ENCODE assay signal across 18 mouse cellular contexts in the genomic region with DNA sequence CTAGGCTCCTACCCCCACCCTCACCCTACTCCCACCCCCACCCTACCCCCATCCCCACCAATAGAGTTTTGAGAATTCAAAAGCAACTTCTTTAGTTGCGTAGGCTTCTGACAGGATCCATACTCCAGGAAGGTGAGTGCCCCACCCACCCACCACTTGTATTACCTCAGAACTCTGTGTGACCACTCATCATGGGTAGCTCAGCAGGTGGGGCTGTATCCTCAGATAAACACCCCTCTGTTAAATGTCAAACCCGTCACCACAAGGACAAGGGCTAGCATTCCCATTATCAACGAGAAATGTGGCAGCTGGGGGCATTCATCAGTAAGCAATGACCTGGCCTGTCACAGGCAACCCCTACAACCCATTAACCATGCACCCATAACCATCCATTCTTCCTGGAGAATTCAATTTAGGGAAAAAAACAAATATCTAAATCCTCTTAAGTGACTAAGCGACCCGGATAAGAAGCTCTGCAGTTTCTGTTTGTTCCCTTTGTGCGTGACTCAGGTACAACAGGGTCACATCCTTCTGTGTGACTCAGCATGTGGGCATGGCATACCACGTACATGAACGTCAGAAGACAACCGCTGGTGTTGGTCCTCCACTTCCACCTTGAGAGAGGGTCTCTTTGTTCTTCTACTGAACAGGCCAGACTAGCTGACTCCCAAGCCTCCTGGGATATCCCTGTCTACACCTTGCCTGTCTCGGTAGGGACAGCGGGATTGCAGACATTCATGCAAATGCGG. TPM values are rescaled to one million over a fixed set of nuclear protein-coding genes. Genes with fewer than 3 reads are reported as not detected.
DNase-seq lines count a peak whose midpoint lies in the region; ATAC-seq lines count a peak whose summit lies in the region.
"Had no signal": no experiment of that assay in that cellular context is flagged by ENCODE, and none has a peak within 500 bp of the region (broad histone marks: within the 10 kb centered on the region; RNA-seq: fewer than 3 reads in every experiment).

No protein-coding gene starts in this region.

- no peaks in the 10 kb centered on the region for H3K27me3 ChIP-seq in forebrain, embryonic 10.5 days (ENCODE audit: poor library complexity, severe bottlenecking)
- no peaks in the 10 kb centered on the region for H3K27me3 ChIP-seq in forebrain, embryonic 12.5 days
- H3K27me3 ChIP-seq: embryonic facial prominence, embryonic 13.5 days; neural tube, embryonic 12.5 days had no signal

- no peak overlapping the region for H3K4me3 ChIP-seq in forebrain, embryonic 10.5 days
- H3K4me3 ChIP-seq in forebrain, embryonic 12.5 days (replicated peaks): no peak overlapping the region
- H3K4me3 ChIP-seq: embryonic facial prominence, embryonic 13.5 days; neural tube, embryonic 12.5 days had no signal

- DNase-seq in forebrain, embryonic 10.5 days (ENCODE audit: extremely low spot score, low spot score): no peak
- DNase-seq in kidney, postnatal 10 days: peak; percentile 10
- no peak for DNase-seq in kidney, postnatal 36 days
- peak; percentile 33 for DNase-seq in ES-CJ7 (ENCODE audit: low read depth, low spot score)
- no peak for DNase-seq in urinary bladder, postnatal 10 days (ENCODE audit: low spot score)
- DNase-seq in gastrocnemius, postnatal 25 days: no peak
- DNase-seq: cerebellum, adult 9-11 months; gastrocnemius, postnatal 36 days; heart, postnatal 14 days; kidney, adult 2 months; right cerebral cortex, adult 18-20 months; thymus, postnatal 36 days had no signal

- peaks cover 28% of the 10 kb centered on the region for H3K36me3 ChIP-seq in forebrain, embryonic 10.5 days (replicated peaks)
- H3K36me3 ChIP-seq in forebrain, embryonic 12.5 days (replicated peaks): peaks cover 23% of the 10 kb centered on the region

- H3K4me2 ChIP-seq in forebrain, embryonic 12.5 days: no peak overlapping the region
- H3K4me2 ChIP-seq: embryonic facial prominence, embryonic 13.5 days; neural tube, embryonic 12.5 days had no signal

- H3K9ac ChIP-seq in forebrain, embryonic 12.5 days: no peak overlapping the region
- H3K9ac ChIP-seq: embryonic facial prominence, embryonic 13.5 days; neural tube, embryonic 12.5 days had no signal

- H3K27ac ChIP-seq in forebrain, embryonic 10.5 days: 0 out of 2 replicates have a peak overlapping the region, but pooled peaks have one; percentile 11
- H3K27ac ChIP-seq in forebrain, embryonic 12.5 days: no peak overlapping the region
- H3K27ac ChIP-seq: embryonic facial prominence, embryonic 13.5 days; neural tube, embryonic 12.5 days had no signal

- peaks cover 16% of the 10 kb centered on the region for H3K4me1 ChIP-seq in forebrain, embryonic 10.5 days
- no peaks in the 10 kb centered on the region for H3K4me1 ChIP-seq in forebrain, embryonic 12.5 days
- H3K4me1 ChIP-seq: embryonic facial prominence, embryonic 13.5 days; neural tube, embryonic 12.5 days had no signal

- 69% methylated on average over 12 of the region's 12 CpGs for WGBS in forebrain, embryonic 10.5 days
- 69% methylated on average over 12 of the region's 12 CpGs for WGBS in forebrain, embryonic 12.5 days

- no peaks in the 10 kb centered on the region for H3K9me3 ChIP-seq in forebrain, embryonic 10.5 days
- no peaks in the 10 kb centered on the region for H3K9me3 ChIP-seq in forebrain, embryonic 12.5 days
- H3K9me3 ChIP-seq: embryonic facial prominence, embryonic 13.5 days; neural tube, embryonic 12.5 days had no signal

- no peak for ATAC-seq in forebrain, embryonic 12.5 days (ENCODE audit: low FRiP score)
- ATAC-seq in megakaryocyte, adult 5-6 weeks (ENCODE audit: poor library complexity, severe bottlenecking): peak; percentile 39
- ATAC-seq: forebrain, embryonic 16.5 days had no signal

RNA-seq across cellular contexts. Expression of a gene that starts 9.4 kb away (rescaled TPM):
- polyA plus RNA-seq in forebrain, embryonic 10.5 days (2016; fragmentation: Nextera tagmentation; extraction: Ambion mirVana): 0.32 and 0.55 TPM in 2 replicates
- polyA plus RNA-seq in forebrain, embryonic 12.5 days (2016; fragmentation: Nextera tagmentation; extraction: Ambion mirVana): 1.3 and 1.4 TPM in 2 replicates
- total RNA-seq in megakaryocyte, adult 5-6 weeks (2015): 0.30 and 0.31 TPM in 2 replicates
- total RNA-seq in megakaryocyte, adult 5-6 weeks (2017): 0.18 and 0.28 TPM in 2 replicates
- total RNA-seq in gastrocnemius, postnatal 25 days (2021): under 1 TPM; 0.13 to 0.72 TPM
- polyA plus RNA-seq: liver, adult 2 months had no signal

Comparison
In these comparisons a context has a peak if more than half of its experiments do, and no peak if none do; other contexts are left out.
1. DNase-seq: peak in kidney, postnatal 10 days (single experiment) and ES-CJ7 (single experiment); none in forebrain, embryonic 10.5 days (single experiment), kidney, postnatal 36 days (0 of 2), urinary bladder, postnatal 10 days (single experiment) and gastrocnemius, postnatal 25 days (single experiment).